Mouse (Mus musculus): ENCODE measurements around the gene Eral1.

The Eral1 gene

DNA sequence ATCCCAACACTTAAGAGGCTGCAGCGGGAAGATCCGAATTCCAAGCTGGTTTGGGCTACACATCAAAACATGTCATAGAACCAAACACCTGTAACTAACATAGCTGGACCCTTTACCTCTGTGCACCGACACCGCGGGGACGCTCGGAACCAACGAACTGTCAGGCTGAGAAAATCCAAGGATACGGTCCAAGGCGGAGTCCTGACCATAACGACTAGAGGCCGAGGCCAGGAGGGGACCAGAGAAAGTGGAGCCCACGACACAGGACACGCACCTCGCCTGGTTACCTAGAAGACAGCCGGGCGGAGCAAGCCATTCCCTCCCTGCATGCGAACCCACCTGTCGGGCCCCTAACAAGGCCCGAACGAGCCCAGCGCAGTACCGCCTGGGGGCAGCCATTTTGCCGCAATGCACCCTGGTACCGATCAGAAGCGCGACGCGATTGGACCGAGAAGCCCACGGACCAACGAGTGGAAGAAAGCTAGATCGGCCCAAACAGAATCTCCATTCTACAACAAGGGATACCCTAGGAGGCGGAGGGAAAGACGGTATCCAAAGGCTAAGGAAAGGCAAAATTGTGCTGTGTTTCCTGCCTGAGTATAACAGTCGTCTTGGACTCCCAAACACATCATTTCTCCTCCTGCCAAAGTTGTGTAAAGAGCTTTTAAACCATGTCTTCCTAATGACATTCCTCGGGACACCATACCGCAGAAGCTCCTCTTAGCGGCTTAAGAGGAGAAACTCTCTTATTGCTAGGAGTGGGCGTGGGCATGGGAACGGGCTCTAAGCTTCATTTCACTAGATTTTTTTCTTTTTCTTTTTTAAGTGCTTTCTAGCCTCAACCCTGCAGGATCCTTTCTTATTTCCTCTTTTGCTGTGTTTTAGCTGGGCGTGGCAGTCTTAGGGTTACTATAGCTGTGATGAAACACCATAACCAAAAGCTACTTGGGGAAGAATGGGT is at the start of gene Eral1:
Gene Eral1 (minus strand): TSS at position 423 of the 961 bp plus-strand sequence.
- peak; percentile 90; the same call in 1 of the 2 replicates for ATAC-seq (ENCODE audit: insufficient number of reproducible peaks, low FRiP score, low TSS enrichment)

DNA sequence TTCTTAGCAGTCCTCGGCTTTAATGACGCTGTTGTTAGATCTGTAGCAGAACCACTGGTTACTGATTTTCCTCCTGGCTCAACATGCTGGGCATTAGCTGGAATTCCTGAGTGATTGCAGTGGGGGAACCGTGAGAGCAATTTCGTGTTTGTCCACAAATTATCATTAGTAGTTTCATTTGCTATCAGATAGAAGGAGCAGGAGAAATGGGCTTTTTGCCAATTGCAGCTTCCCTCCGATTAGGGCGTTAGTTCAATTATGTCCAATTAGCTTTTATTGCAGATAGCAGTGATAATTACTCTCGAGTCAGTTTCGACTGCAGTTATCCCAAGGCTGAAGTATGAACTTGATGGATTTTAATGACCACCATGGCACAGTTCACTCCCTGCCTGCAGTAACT is 49.3 kb upstream of the Eral1 start:
- no peak for ATAC-seq (ENCODE audit: insufficient number of reproducible peaks, low FRiP score, low TSS enrichment)

DNA sequence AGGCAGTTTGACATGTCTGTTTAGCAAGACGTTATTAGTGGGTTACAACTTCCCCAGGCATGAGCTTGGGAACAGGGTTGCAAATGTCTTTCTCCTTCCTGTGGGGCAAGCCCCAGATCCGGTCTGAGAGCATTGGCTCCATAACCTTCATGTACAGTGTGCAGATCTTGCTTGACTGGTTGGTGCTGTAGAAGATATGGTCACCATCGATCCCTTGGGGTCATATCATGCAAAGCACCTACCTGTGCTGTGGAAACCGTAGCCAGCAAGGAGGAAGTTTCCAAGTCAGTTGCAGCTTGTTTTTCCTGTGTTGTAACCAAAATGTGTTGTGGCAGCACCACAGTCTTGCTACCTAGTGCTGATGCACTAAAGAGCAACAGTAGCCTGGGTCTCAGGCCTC is 46.6 kb upstream of the Eral1 start:
- ATAC-seq (ENCODE audit: insufficient number of reproducible peaks, low FRiP score, low TSS enrichment) = no peak

DNA sequence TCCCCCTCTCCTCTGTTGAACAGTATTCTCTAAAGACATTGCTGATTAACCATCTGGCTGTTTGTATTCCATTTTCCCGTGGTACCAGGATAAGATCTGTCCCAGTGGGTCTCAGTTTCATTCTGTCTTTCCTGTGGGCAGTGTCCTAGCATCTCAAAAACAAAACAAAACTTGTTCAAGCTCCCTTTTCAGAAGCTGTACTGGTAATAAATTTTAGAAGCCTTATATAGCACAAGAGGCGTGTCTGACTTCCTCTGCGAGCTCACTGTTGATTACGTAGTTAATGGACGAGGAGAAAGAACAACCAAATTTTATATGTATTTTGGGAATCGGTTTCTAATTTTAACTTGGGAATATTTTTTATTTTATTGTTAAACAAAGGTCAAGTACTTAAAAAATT is 45.5 kb upstream of the Eral1 start:
- ATAC-seq (ENCODE audit: insufficient number of reproducible peaks, low FRiP score, low TSS enrichment) = no peak

DNA sequence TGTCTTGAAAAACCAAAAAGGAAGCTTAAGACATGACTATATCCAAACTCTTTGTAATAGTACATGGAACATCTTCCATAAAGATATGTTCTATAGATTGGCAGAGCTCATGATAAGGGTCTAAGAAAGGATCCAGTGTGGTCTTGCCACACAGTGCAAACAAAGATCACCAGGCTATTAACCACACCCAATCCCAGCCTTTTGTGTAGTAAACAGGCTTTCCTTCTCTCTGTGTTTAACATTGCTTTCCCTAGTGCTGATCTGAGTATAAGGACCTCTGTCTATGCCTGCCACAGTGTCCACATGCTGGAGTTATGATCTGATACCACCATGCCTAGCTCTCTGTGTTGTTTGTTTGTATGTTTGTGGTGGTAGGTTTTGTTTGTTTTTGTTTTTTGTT is 43.6 kb upstream of the Eral1 start:
- ATAC-seq (ENCODE audit: insufficient number of reproducible peaks, low FRiP score, low TSS enrichment) = no peak

DNA sequence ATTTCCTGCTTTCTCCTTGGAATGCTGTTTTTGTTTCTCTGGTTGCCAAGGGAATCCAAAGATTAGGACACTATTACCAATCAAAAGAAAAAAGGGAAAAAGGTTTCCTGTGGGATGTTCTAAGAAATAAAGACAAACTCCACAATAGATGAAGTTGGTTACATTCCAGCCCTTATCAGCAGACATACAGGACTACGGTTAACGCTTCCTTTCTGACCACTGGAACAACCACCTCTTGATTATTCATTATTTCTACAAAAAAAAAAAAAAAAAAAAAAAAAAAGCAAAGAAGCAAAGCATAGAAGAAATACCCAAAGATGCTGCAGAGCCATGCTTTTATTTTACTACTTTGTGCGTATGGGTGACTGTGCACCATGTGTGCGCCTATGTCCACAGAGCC is 42.6 kb upstream of the Eral1 start:
- ATAC-seq (ENCODE audit: insufficient number of reproducible peaks, low FRiP score, low TSS enrichment) = no peak

DNA sequence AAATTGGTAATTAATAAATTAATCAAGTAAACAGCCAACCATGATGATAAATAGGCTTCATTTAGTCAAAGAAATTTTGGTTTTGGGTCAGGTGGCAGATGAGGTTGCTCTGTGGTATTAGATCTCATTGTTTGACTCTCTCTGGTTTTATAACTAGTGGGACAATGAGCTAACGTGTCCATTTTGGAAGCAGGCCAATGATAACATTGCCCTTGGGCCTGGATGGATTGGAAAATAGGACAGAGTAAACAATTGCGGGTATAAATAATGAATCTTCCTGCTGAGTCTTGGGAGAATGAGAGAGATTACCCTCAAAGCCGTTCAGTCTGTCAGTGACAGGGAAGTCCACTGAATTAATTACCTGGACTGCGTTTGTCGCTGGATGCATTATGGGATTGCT is 41.0 kb upstream of the Eral1 start:
- no peak for ATAC-seq (ENCODE audit: insufficient number of reproducible peaks, low FRiP score, low TSS enrichment)

DNA sequence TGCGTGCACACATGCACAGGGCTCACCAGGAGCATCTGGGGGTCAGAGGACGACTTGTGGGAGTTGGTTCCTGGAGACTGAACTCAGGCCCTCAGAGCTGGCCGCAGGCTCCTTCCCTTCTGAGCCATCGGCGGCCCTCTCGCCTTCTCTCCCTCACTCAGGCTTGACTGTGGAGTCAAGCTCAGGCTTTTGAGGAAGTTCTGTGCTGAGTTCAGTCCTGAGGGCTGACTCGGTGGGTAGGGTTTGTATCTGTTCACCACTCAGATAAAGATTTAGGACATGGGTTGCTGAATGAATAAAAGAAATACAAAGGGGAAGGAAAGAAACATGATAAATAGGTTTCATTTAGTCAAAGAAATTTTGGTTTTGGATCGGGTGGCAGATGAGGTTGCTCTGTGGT is 39.7 kb upstream of the Eral1 start:
- no peak for ATAC-seq (ENCODE audit: insufficient number of reproducible peaks, low FRiP score, low TSS enrichment)

DNA sequence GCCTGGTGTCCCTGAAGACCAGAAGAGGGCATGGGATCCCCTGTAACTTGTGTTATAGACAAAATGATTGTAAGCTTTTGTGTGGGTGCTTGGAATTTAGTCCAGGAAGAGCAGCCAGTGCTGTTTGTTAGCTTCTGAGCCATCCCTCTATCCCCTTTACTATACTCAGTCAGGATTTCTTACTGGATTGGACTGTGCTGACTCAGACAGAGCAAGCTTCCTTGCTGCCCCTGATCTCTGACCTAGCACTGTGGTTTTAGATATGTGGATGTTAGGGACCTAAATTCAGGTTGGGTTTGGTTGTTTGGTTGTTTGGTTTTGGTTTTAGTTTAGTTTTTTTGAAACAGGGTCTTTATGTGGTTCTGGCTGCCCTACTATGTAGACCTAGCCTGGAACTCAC is 38.3 kb upstream of the Eral1 start:
- no peak for ATAC-seq (ENCODE audit: insufficient number of reproducible peaks, low FRiP score, low TSS enrichment)

DNA sequence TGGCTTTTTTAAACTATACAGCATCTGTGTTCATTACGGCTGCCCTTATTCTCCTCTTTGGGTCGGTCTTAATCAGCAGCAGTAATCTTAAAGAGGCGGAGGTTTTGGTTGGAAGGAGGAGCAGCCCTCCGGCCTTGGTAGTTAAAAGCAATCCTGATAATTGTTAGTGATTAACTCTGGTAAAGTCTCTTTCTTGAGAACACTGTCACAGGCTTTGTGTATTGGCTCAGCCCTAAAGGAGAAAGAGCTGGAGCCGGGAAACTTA is 35.9 kb upstream of the Eral1 start:
- no peak for ATAC-seq (ENCODE audit: insufficient number of reproducible peaks, low FRiP score, low TSS enrichment)

DNA sequence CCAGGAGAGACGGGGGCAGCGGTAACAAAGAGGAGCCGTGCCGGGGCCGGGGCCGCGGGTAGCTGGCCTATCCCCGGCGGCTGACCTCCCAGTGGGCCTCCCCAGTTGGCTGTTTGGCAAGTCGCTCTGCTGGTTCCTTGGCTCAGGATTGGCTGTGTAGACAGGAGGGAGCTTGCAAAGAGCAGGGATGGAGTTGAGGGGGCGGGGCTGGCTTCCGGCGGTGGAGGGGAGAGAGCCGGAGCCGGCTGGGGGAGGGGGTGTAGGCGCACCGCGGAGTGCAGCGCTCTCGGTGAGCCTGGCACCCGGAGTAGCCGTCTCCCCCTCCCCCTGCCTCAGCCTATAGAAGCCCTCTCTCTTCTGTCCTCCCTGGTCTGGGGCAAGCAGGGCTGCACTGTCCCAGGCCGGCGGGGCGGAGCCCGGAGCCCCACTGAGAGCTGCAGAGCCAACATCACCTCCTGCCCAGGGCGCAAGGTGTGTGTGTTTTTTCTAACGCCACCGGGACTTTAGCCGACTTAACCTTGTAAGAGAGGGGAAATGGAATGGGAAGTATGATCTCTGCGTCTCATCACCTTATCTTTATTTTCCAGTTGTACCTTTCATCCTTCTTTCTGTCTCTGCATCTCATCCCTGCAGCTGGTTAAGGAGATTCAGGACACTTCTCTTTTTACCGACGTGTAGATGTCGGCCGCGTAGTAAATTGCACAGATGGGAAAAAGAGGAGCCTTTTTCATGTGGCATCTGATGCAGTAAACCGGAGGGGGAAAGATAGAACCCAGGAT is 35.4 kb upstream of the Eral1 start:
- ATAC-seq (ENCODE audit: insufficient number of reproducible peaks, low FRiP score, low TSS enrichment) = peak; percentile 99

DNA sequence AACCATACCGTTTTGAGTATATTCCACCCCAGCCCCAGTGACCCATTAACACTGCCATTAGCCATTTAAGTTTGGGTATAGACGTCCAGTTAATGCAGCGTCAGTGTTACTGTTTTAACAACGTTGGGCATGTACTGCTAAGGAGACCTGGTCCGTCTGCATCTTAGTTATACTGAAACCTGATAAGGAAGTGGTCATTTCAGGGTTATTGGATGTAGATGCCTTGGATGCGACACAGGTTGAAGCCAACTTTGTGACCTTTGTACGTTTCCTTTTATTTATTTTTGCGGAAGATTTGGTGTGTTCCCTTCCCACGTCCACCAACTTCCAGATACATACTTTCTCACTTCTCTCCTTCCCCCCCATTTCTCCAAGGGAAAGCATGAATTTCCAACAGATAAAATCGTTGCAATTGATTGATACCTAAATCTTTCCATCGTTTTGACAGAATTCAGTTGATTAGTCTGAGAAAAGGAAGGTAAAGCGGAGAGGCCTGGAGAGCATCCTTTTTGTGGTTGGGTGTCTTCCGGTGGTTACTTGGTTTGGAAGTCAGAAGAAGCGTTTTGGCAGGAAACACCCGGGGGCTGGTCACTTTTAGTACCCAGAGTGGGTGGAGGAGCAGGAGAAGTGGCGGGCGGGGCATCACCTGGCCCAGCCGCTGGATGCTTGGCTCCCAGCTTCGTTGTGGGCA is 34.6 kb upstream of the Eral1 start:
- ATAC-seq (ENCODE audit: insufficient number of reproducible peaks, low FRiP score, low TSS enrichment) = no peak

DNA sequence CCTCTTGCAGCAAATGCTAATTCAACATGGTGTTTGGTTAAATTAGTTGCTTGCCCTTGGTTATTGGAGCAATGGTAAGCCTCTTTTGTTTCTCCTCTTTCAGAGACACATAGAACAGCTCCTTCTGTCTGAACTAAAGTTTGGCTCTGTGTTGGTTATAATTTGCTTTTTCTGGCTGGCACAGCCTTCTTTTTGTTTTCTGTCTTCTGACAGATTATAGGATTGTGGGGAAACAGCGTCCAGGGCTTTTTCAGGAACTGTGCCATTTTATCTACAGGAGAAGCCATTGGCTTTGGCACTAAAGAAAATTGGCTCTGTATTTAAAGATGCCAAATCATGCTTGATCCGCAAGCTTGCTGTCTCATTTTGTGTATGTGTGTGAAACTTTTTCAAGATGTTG is 33.4 kb upstream of the Eral1 start:
- no peak for ATAC-seq (ENCODE audit: insufficient number of reproducible peaks, low FRiP score, low TSS enrichment)

DNA sequence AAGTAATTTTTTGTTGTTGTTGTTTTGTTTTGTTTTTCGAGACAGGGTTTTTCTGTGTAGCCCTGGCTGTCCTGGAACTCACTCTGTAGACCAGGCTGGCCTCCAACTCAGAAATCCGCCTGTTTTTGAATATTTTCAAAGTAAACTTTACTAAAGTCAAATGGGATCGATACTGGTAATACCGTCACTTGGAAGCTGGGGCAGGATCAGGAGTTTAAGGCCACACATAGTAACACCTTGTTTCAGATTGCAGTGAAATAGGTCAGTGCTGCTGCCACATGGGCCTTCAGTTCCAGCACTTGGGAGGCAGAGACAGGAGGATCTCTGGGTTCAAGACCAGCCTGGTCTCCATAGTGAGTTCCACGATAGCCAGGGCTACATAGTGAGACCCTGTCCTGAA is 24.3 kb upstream of the Eral1 start:
- no peak for ATAC-seq (ENCODE audit: insufficient number of reproducible peaks, low FRiP score, low TSS enrichment)

DNA sequence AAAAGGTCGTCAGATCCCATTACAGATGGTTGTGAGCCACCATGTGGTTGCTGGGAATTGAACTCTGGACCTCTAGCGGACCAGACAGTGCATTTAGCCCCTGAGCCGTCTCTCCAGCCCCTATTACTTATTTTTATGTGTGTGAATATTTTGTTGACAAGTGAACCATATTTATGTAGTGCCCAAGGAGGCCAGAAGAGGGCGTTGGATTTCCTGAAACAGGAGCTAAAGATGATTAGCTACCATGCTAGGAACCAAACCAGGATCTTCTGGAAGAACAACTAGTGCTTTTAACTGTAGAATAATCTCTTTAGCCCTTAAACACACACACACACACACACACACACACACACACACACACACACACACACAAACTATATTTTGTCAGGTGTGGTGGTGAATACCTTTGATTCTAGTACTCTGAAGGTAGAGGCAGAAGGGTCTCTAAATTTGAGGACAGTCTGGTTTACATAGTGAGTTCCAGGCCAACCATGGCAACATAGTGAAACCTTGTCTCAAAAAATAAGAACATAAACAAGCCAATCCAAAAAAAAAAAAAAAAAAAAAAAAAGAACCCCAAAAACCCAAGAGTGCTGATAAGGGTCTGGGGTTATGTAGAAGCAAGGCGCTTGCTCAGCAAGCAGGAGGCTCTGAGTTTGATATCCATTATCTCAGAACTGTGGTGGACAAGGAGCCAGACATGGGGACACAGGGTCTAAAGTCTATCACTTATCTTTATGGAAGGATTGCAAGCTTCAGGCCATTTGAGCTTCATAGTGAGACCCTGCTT is 23.0 kb upstream of the Eral1 start:
- no peak for ATAC-seq (ENCODE audit: insufficient number of reproducible peaks, low FRiP score, low TSS enrichment)

DNA sequence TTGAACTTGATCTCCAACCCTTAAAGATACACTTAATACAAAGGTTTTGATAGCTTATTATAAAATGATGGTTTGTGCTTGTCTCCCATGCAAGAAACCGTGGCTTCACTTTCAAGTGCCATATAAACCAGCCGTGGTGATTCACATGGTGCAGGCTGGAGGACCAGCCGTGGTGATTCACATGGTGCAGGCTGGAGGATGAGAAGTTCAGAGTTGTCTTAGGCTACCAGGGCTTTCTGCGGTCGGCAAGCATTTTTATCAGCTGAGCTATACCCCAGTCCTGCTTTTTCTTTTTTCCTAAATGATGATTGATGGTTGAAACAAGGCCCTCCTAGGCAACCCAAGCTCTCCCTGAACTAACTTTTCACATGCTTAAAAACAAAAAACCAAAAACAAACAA is 22.0 kb upstream of the Eral1 start:
- no peak for ATAC-seq (ENCODE audit: insufficient number of reproducible peaks, low FRiP score, low TSS enrichment)

DNA sequence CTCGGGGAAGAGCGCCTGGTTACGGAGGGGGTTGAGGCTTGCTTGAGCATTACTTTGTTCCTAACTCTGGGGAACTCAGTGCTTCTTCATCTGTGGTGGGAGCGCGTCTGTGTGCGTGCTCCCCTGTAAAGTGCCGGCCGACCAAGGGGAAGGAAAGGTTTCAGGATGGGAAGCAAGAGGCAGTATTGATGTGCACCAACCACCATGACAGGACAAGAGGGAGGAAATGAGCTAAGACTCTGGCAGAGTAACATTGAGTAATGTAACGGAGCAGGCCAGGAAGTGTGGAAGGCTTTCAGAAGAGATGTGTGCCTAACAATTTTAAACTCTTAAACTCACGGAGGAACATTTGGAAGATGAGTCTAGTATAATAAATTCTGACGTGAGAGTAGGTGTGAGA is 20.6 kb upstream of the Eral1 start:
- no peak for ATAC-seq (ENCODE audit: insufficient number of reproducible peaks, low FRiP score, low TSS enrichment)

DNA sequence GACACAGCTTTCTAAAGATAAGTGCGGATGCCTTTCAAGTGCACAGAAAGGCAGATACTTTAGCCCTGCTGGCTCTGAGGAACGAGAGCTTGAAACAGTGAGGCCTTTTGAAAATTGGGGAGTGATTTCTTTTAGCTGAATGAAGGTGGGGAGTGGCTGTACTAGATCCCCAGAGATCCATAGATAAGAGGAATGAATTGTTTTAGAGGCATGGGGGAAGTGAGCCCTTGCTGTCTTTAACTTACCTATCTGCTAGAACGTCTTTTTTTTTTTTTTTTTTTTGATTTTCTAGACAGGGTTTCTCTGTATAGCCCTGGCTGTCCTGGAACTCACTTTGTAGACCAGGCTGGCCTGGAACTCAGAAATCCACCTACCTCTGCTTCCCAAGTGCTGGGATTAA is 16.9 kb upstream of the Eral1 start:
- no peak for ATAC-seq (ENCODE audit: insufficient number of reproducible peaks, low FRiP score, low TSS enrichment)

DNA sequence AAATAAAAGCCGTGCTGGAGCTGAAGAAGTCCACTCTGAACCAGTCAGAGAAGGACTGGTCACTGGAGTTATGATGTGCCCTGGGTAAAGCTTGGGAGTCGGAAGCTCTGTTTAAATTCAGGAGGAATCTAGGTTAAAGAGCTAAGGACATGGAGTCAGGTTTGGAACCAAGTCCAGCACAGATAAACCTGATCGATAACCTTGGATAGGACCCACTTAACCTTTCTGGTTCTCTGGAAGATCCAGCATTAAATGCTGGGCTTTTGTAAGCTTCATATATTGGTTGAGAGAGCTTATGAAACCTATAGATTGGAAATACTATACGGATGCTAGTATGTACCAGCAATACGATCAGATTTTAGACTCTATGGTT is 14.9 kb upstream of the Eral1 start:
- no peak for ATAC-seq (ENCODE audit: insufficient number of reproducible peaks, low FRiP score, low TSS enrichment)

DNA sequence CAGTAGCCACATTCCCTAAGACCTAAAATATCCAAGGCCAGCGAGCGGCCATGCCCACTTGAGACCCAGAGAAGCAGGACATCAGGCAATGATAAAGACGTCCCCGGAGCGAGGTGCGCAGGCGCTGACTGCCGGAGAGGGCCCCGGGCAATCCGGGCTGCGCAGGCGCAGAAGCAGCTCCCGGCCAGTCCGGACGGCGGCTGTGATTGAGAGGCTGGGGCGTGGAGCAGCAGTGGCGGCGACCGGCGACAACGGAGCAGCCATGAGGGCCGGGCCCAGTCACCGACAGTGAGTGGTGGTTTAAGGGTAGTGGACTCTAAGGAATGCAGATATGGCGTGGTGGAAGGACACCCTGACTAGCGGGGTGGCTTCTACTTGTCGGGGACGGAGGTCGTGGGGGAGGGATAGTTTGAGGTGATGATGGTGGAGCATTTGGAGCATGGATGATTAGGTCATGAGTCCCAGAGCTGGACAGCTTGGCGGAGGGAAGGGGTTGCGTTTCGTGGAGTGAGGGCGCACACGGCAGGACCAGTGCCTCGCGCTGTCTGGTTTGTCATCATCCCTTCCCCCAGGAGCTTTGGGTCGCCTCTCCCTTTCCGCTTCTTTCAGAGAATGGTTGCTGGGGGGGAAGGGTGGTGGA is 14.4 kb upstream of the Eral1 start, which contains the start of gene Fam222b:
Gene Fam222b (plus strand): TSS at position 157 of the 640 bp plus-strand sequence.
- ATAC-seq (ENCODE audit: insufficient number of reproducible peaks, low FRiP score, low TSS enrichment) = peak; percentile 95

Measured in cerebellum, adult (tissue).